Mouse (Mus musculus) frontal cortex, adult 2 months (tissue): ENCODE data around the gene Imp3. TPM values are rescaled to one million over a fixed set of nuclear protein-coding genes. Genes with fewer than 3 reads are reported as not detected.
"Not testable (repeated sequence)": the region's sequence is repeated elsewhere in the genome, so short reads cannot be mapped to it uniquely, and the experiment has no call there.

Experiments used
- DNase-seq, 2 experiments: peaks; one replicate each; pipeline ENCODE4 v3.0.0; 2022; ENCODE audit warnings: low spot score in 1 of 2; ENCODE audit errors: extremely low spot score in 1 of 2
- polyA plus RNA-seq: library from polyadenylated mRNA; depleted of rRNA; stranded (reverse); fragments of >200 nt; gene quantifications from 2 replicates; pipeline ENCODE4 v1.2.3, GENCODE M21; 2012; rRNA removed

Gene Imp3
- 83.7 and 94.4 TPM in 2 replicates for polyA plus RNA-seq

- DNase-seq, result peak; percentile 89 to 98
Observed at GRCm38 (mm10) chr9:56937223-56938160, at the start of gene Imp3. Gene Imp3 (plus strand): TSS chr9:56937475.

GRCm38 (mm10) chr9:56887581-56887980, 49.7 kb upstream of the Imp3 start:
- DNase-seq, result no peak

- DNase-seq, result peak; percentile 70 to 95
Observed at GRCm38 (mm10) chr9:56889817-56890216, 47.5 kb upstream of the Imp3 start.

GRCm38 (mm10) chr9:56890522-56891250, 46.6 kb upstream of the Imp3 start:
- DNase-seq, result no peak

GRCm38 (mm10) chr9:56891517-56892011, 45.7 kb upstream of the Imp3 start:
- DNase-seq, result peak in 1 of 2 experiments; percentile 87

- no peak for DNase-seq
Observed at GRCm38 (mm10) chr9:56892111-56892510, 45.2 kb upstream of the Imp3 start.

- DNase-seq, result no peak
Observed at GRCm38 (mm10) chr9:56893313-56893712, 44.0 kb upstream of the Imp3 start.

- DNase-seq, result no peak
Observed at GRCm38 (mm10) chr9:56894006-56894405, 43.3 kb upstream of the Imp3 start.

- DNase-seq, result no peak
Observed at GRCm38 (mm10) chr9:56896779-56897178, 40.5 kb upstream of the Imp3 start.

- no peak for DNase-seq
Observed at GRCm38 (mm10) chr9:56899409-56899808, 37.9 kb upstream of the Imp3 start.

GRCm38 (mm10) chr9:56900060-56900459, 37.2 kb upstream of the Imp3 start:
- no peak for DNase-seq

GRCm38 (mm10) chr9:56900571-56900970, 36.7 kb upstream of the Imp3 start:
- no peak for DNase-seq

- no peak for DNase-seq
Observed at GRCm38 (mm10) chr9:56901187-56901586, 36.1 kb upstream of the Imp3 start.

GRCm38 (mm10) chr9:56903662-56904061, 33.6 kb upstream of the Imp3 start:
- no peak for DNase-seq

- no peak for DNase-seq
Observed at GRCm38 (mm10) chr9:56907549-56907948, 29.7 kb upstream of the Imp3 start.

GRCm38 (mm10) chr9:56909991-56910390, 27.3 kb upstream of the Imp3 start:
- DNase-seq, result not testable (repeated sequence)

GRCm38 (mm10) chr9:56911017-56911416, 26.3 kb upstream of the Imp3 start:
- DNase-seq, result no peak

- DNase-seq, result no peak
Observed at GRCm38 (mm10) chr9:56913991-56914390, 23.3 kb upstream of the Imp3 start.

- no peak for DNase-seq
Observed at GRCm38 (mm10) chr9:56915116-56915515, 22.2 kb upstream of the Imp3 start.

- no peak for DNase-seq
Observed at GRCm38 (mm10) chr9:56915695-56916410, 21.4 kb upstream of the Imp3 start.

- DNase-seq, result no peak
Observed at GRCm38 (mm10) chr9:56917131-56917530, 20.1 kb upstream of the Imp3 start.
